In the genomic region with DNA sequence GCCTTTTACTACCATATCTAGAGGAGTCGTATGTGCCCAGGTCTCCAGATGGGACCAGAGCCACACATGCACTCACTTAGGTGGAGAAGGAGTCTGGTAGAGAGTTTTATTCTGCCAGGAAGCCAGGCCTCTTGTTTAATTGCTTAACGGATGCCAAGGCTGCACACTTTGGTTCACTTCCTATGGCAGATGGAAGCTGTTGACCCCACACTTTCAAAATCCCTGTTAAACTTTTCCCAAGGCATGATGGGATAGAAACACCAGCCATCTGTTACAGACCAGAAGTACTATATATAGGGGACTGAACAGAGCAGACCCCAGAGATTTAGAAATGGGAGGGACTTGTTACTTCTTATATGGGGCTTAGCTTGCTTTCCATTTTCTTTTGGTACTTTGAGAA, we compare ENCODE assay signal across 22 mouse cellular contexts. TPM values are rescaled to one million over a fixed set of nuclear protein-coding genes. Genes with fewer than 3 reads are reported as not detected.
"Had no signal": no experiment of that assay in that cellular context is flagged by ENCODE, and none has a peak within 500 bp of the region (broad histone marks: within the 10 kb centered on the region; RNA-seq: fewer than 3 reads in every experiment).

No protein-coding gene starts in this region.

- H3K9ac ChIP-seq: liver, embryonic 12.5 days; liver, embryonic 15.5 days; midbrain, embryonic 12.5 days; neural tube, embryonic 13.5 days; stomach, embryonic 15.5 days had no signal

- H3K36me3 ChIP-seq: liver, embryonic 12.5 days; liver, embryonic 15.5 days; midbrain, embryonic 12.5 days; neural tube, embryonic 13.5 days; stomach, embryonic 15.5 days had no signal

- ATAC-seq: intestine, postnatal 0 days; liver, embryonic 12.5 days; midbrain, embryonic 16.5 days had no signal

- H3K4me1 ChIP-seq: liver, embryonic 15.5 days had no signal

- H3K9me3 ChIP-seq: liver, embryonic 15.5 days; midbrain, embryonic 12.5 days; neural tube, embryonic 13.5 days; stomach, embryonic 15.5 days had no signal

- H3K27ac ChIP-seq: kidney, postnatal 0 days; left cerebral cortex, adult 2 months; liver, embryonic 12.5 days; liver, embryonic 15.5 days; macrophage; midbrain, embryonic 12.5 days; neural tube, embryonic 13.5 days; stomach, embryonic 15.5 days had no signal

- H3K27me3 ChIP-seq: liver, embryonic 12.5 days; liver, embryonic 15.5 days; neural tube, embryonic 13.5 days; stomach, embryonic 15.5 days had no signal

- DNase-seq: kidney, adult 2 months; kidney, postnatal 25 days; layer of hippocampus, postnatal 36 days; left cerebral cortex, postnatal 4 days; liver; lung, adult 18-20 months; lung, postnatal 14 days; right cerebral cortex, adult 18-20 months; right cerebral cortex, postnatal 25 days; spleen, adult 18-20 months; thymus, postnatal 25 days had no signal

- H3K4me3 ChIP-seq: left cerebral cortex, adult 2 months; liver, embryonic 12.5 days; liver, embryonic 15.5 days; midbrain, embryonic 12.5 days; myocyte; neural tube, embryonic 13.5 days; stomach, embryonic 15.5 days had no signal

- H3K4me2 ChIP-seq: liver, embryonic 12.5 days; liver, embryonic 15.5 days; midbrain, embryonic 12.5 days; neural tube, embryonic 13.5 days; stomach, embryonic 15.5 days had no signal

RNA-seq across cellular contexts. Expression of a gene that starts 32.8 kb away (rescaled TPM):
- polyA plus RNA-seq: macrophage, myocyte had no signal
